28 mouse cellular contexts compared by ENCODE assay signal in the genomic region with DNA sequence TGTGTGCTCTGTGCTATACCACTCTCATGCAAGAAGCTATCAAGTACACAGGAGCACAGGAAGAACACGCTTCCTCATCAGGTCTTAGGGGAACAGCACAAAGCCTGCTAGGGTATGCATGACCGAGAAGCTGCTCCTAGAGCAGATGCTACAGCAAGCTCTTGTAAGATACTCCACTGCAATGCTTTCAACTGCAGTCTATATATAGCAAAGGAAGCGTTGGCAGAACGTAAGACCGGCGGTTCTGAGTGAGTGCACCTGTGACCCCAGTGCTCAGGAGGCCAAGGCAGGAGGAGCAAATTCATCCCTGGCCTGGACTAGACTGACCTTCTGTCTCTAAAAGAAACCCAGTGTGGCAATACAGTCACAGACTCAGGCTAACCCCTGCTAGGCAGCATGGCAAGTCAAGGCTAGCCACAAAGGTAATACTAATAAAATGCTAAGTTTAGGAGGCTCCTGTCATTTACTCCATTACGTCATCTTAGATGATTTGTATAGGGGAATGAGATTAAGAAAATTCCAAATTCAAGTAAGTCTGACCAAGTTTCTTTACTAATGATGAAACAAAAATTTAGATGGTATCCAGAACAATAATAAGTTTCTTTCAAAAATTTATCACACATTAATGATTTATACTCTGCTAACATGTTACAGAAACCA. TPM values are rescaled to one million over a fixed set of nuclear protein-coding genes. Genes with fewer than 3 reads are reported as not detected.
DNase-seq lines count a peak whose midpoint lies in the region; ATAC-seq and TF ChIP-seq lines count a peak whose summit lies in the region.
"Had no signal": no experiment of that assay in that cellular context is flagged by ENCODE, and none has a peak within 500 bp of the region (broad histone marks: within the 10 kb centered on the region; RNA-seq: fewer than 3 reads in every experiment).

No protein-coding gene starts in this region.

- TF ChIP-seq POLR2A in CH12.LX (IDR thresholded peaks at IDR 0.05; ENCODE audit: low read depth, low read length), result no peak

- no peak overlapping the region for H3K9ac ChIP-seq in kidney, embryonic 14.5 days (ENCODE audit: low read depth, low read length)
- no peak overlapping the region for H3K9ac ChIP-seq in CH12.LX (ENCODE audit: insufficient read depth, low read depth)
- H3K9ac ChIP-seq: embryonic facial prominence, embryonic 13.5 days; forebrain, embryonic 15.5 days; heart, embryonic 15.5 days; hindbrain, embryonic 13.5 days; kidney, embryonic 15.5 days; limb, embryonic 13.5 days; liver, embryonic 14.5 days; lung, embryonic 14.5 days; midbrain, embryonic 15.5 days had no signal

- no peaks in the 10 kb centered on the region for H3K27me3 ChIP-seq in kidney, embryonic 14.5 days (ENCODE audit: control insufficient read depth, insufficient read depth, low read length)
- H3K27me3 ChIP-seq in CH12.LX (replicated peaks), result no peaks in the 10 kb centered on the region
- H3K27me3 ChIP-seq: embryonic facial prominence, embryonic 13.5 days; forebrain, embryonic 15.5 days; heart, embryonic 15.5 days; hindbrain, embryonic 13.5 days; kidney, embryonic 15.5 days; limb, embryonic 13.5 days; midbrain, embryonic 15.5 days had no signal

- H3K79me2 ChIP-seq in CH12.LX (replicated peaks; ENCODE audit: control insufficient read depth, extremely low read depth, insufficient read depth, poor library complexity, severe bottlenecking), result peaks cover 59% of the 10 kb centered on the region

- 73% methylated on average over 7 of the region's 7 CpGs for WGBS in kidney, embryonic 14.5 days

- no peaks in the 10 kb centered on the region for H3K9me3 ChIP-seq in kidney, embryonic 14.5 days (ENCODE audit: control insufficient read depth, low read length)
- no peaks in the 10 kb centered on the region for H3K9me3 ChIP-seq in CH12.LX (replicated peaks; ENCODE audit: low read length)
- H3K9me3 ChIP-seq: embryonic facial prominence, embryonic 13.5 days; forebrain, embryonic 10.5 days; forebrain, embryonic 15.5 days; G1E; heart, embryonic 15.5 days; hindbrain, embryonic 13.5 days; kidney, embryonic 15.5 days; limb, embryonic 13.5 days; midbrain, embryonic 15.5 days had no signal

- H3K4me1 ChIP-seq in kidney, embryonic 14.5 days (ENCODE audit: control insufficient read depth, insufficient read depth, low read length), result no peaks in the 10 kb centered on the region
- peaks cover 29 to 84% of the 10 kb centered on the region in 2 experiments for H3K4me1 ChIP-seq in CH12.LX (ENCODE audit: control insufficient read depth in 1 of 2, insufficient read depth in 2 of 2)
- H3K4me1 ChIP-seq: forebrain, embryonic 15.5 days; limb, embryonic 13.5 days; midbrain, embryonic 15.5 days had no signal

- TF ChIP-seq CTCF in CH12.LX (conservative IDR thresholded peaks at IDR 0.05 in 1 of 2, IDR thresholded peaks at IDR 0.05 in 1 of 2; ENCODE audit: low read depth in 2 of 2, low read length in 2 of 2), result no peak

- peak; percentile 42 to 58 for DNase-seq in kidney, postnatal 36 days
- DNase-seq in spleen, postnatal 36 days (ENCODE audit: low spot score in 2 of 2), result peak; percentile 37 to 48
- DNase-seq in spleen, postnatal 4 days (ENCODE audit: low spot score in 2 of 2), result no peak
- peak; percentile 83 for DNase-seq in CH12.LX (ENCODE audit: extremely low read depth)
- DNase-seq in thymus, postnatal 14 days, result peak; percentile 25
- DNase-seq: cerebellum, adult 11 months; cerebellum, adult 9-10 months; cerebellum, postnatal 36 days; heart, postnatal 36 days; lung, embryonic 14.5 days; lung, postnatal 14 days; right cerebral cortex, adult 18-20 months had no signal

- dilution Hi-C loops in CH12.LX (cut with MboI; ENCODE audit: extremely low pct_ligation_motif_present, extremely low pct_unique_long_range_greater_than_20kb, low sequenced_read_pairs), result no loop called here

- H3K27ac ChIP-seq in kidney, embryonic 14.5 days (ENCODE audit: low read depth, low read length), result no peak overlapping the region
- peak overlapping the region; percentile 86 for H3K27ac ChIP-seq in CH12.LX (ENCODE audit: insufficient read depth, low read depth)
- H3K27ac ChIP-seq: embryonic facial prominence, embryonic 13.5 days; forebrain, embryonic 10.5 days; forebrain, embryonic 15.5 days; heart, embryonic 15.5 days; hindbrain, embryonic 13.5 days; kidney, embryonic 15.5 days; layer of hippocampus, adult 2 months; left cerebral cortex, adult 2 months; limb, embryonic 13.5 days; liver, embryonic 14.5 days; midbrain, embryonic 15.5 days; stomach, postnatal 0 days had no signal

- TF ChIP-seq RAD21 in CH12.LX (IDR thresholded peaks at IDR 0.05; ENCODE audit: low read depth, low read length), result no peak

- ATAC-seq in kidney, embryonic 14.5 days (ENCODE audit: low FRiP score, low TSS enrichment), result no peak
- no peak for ATAC-seq in frontal cortex, adult (ENCODE audit: low TSS enrichment)
- ATAC-seq: forebrain, embryonic 15.5 days; intestine, embryonic 16.5 days; midbrain, embryonic 15.5 days had no signal

- H3K4me2 ChIP-seq in kidney, embryonic 14.5 days (replicated peaks; ENCODE audit: low read depth, low read length), result no peak overlapping the region
- no peak overlapping the region; the same call in 1 of the 2 replicates for H3K4me2 ChIP-seq in CH12.LX (ENCODE audit: insufficient read depth, low read depth, poor library complexity, severe bottlenecking)
- H3K4me2 ChIP-seq: embryonic facial prominence, embryonic 13.5 days; forebrain, embryonic 15.5 days; heart, embryonic 15.5 days; hindbrain, embryonic 13.5 days; kidney, embryonic 15.5 days; limb, embryonic 13.5 days; lung, embryonic 14.5 days; midbrain, embryonic 15.5 days had no signal

- peak; percentile 39; the same call in 1 of the 2 replicates for TF ChIP-seq EP300 in CH12.LX (IDR thresholded peaks at IDR 0.05; ENCODE audit: low read length)

- in situ Hi-C loops in CH12.LX (cut with MboI; ENCODE audit: low pct_ligation_motif_present, low pct_unique_long_range_greater_than_20kb, low sequenced_read_pairs), result no loop called here

- no peak overlapping the region for H3K4me3 ChIP-seq in kidney, embryonic 14.5 days (ENCODE audit: low read length)
- no peak overlapping the region for H3K4me3 ChIP-seq in CH12.LX (replicated peaks in 1 of 3; ENCODE audit: low read depth in 2 of 3, low read length in 2 of 3, poor library complexity in 1 of 3)
- H3K4me3 ChIP-seq: embryonic facial prominence, embryonic 13.5 days; forebrain, embryonic 10.5 days; forebrain, embryonic 15.5 days; heart, embryonic 15.5 days; hindbrain, embryonic 13.5 days; kidney, embryonic 15.5 days; layer of hippocampus, adult 2 months; left cerebral cortex, adult 2 months; limb, embryonic 13.5 days; midbrain, embryonic 15.5 days had no signal

- H3K36me3 ChIP-seq in kidney, embryonic 14.5 days (ENCODE audit: control insufficient read depth, insufficient read depth, low read length), result peaks cover 36% of the 10 kb centered on the region
- peaks cover 20 to 41% of the 10 kb centered on the region in 2 experiments for H3K36me3 ChIP-seq in CH12.LX (replicated peaks in 1 of 2; ENCODE audit: control insufficient read depth in 1 of 2, insufficient read depth in 1 of 2, low read length in 1 of 2)

TF ChIP-seq in CH12.LX, 34 proteins besides CTCF, POLR2A, EP300 and RAD21:
- TF ChIP-seq MYC (IDR thresholded peaks at IDR 0.05; ENCODE audit: low read depth, low read length) (peak; percentile 45; the same call in 1 of the 2 replicates), ZKSCAN1 (IDR thresholded peaks at IDR 0.05; ENCODE audit: borderline replicate concordance, low read depth, low read length) (no peak), ZC3H11A (IDR thresholded peaks at IDR 0.05; ENCODE audit: low read depth, low read length) (no peak), TCF12 (IDR thresholded peaks at IDR 0.05; ENCODE audit: low read depth, low read length) (no peak), MAZ (IDR thresholded peaks at IDR 0.05; ENCODE audit: low read depth, low read length) (no peak), NRF1 (IDR thresholded peaks at IDR 0.05; ENCODE audit: low read depth, low read length) (0 out of 2 replicates have a peak, but pooled peaks have one; percentile 3), BHLHE40 (IDR thresholded peaks at IDR 0.05; ENCODE audit: low read depth, low read length) (peak; percentile 1; the same call in 1 of the 2 replicates), CHD1 (IDR thresholded peaks at IDR 0.05; ENCODE audit: low read depth, low read length) (no peak), JUN (IDR thresholded peaks at IDR 0.05; ENCODE audit: insufficient read depth, low read depth, low read length) (peak; percentile 68), MAFK (IDR thresholded peaks at IDR 0.05; ENCODE audit: insufficient replicate concordance, low read length) (no peak), UBTF (IDR thresholded peaks at IDR 0.05; ENCODE audit: low read depth, low read length) (no peak), MEF2A (IDR thresholded peaks at IDR 0.05; ENCODE audit: borderline replicate concordance, low read depth, low read length) (peak; percentile 85), MXI1 (IDR thresholded peaks at IDR 0.05; ENCODE audit: low read depth, low read length) (0 out of 2 replicates have a peak, but pooled peaks have one; percentile 22), ETS1 (conservative IDR thresholded peaks at IDR 0.05; ENCODE audit: low read depth, low read length) (no peak; the same call in 1 of the 2 replicates), IRF4 (IDR thresholded peaks at IDR 0.05; ENCODE audit: low read depth, low read length) (no peak), USF1 (IDR thresholded peaks at IDR 0.05; ENCODE audit: low read depth, low read length) (no peak), E2F4 (IDR thresholded peaks at IDR 0.05; ENCODE audit: insufficient replicate concordance, low read depth, low read length) (no peak), CHD2 (IDR thresholded peaks at IDR 0.05; ENCODE audit: low read length) (no peak), SMC3 (IDR thresholded peaks at IDR 0.05; ENCODE audit: low read depth, low read length) (no peak), PAX5 (IDR thresholded peaks at IDR 0.05; ENCODE audit: low read length) (no peak), JUND (conservative IDR thresholded peaks at IDR 0.05; ENCODE audit: low read depth, low read length) (peak; percentile 79), NELFE (IDR thresholded peaks at IDR 0.05; ENCODE audit: low read depth, low read length) (no peak)

RNA-seq across cellular contexts. Expression of a gene that starts 17.3 kb away (rescaled TPM):
- polyA plus RNA-seq in kidney, embryonic 14.5 days (2014; fragmentation: Nextera tagmentation; extraction: Ambion mirVana), result 60.8 and 98.7 TPM in 2 replicates
- total RNA-seq in CH12.LX (2012; rRNA removed), result 58.5 and 76.3 TPM in 2 replicates
- total RNA-seq in CH12.LX (2014; rRNA removed), result 166 and 189 TPM in 2 replicates
- polyA plus RNA-seq in CH12.LX (2012; ENCODE audit: insufficient read length, low read depth), result 119 and 130 TPM in 2 replicates

RNA-seq across cellular contexts. Expression of a gene that starts 40.7 kb away (rescaled TPM):
- polyA plus RNA-seq in kidney, embryonic 14.5 days (2014; fragmentation: Nextera tagmentation; extraction: Ambion mirVana), result 33.4 and 41.8 TPM in 2 replicates
- 31.7 and 32.0 TPM in 2 replicates for total RNA-seq in CH12.LX (2012; rRNA removed)
- 24.2 and 25.5 TPM in 2 replicates for total RNA-seq in CH12.LX (2014; rRNA removed)
- polyA plus RNA-seq in CH12.LX (2012; ENCODE audit: insufficient read length, low read depth), result 45.0 and 47.1 TPM in 2 replicates

Comparison
In these comparisons a context has a peak if more than half of its experiments do, and no peak if none do; other contexts are left out.
1. DNase-seq: peak in kidney, postnatal 36 days (2 of 2), spleen, postnatal 36 days (2 of 2), CH12.LX (single experiment) and thymus, postnatal 14 days (single experiment); none in spleen, postnatal 4 days (0 of 2).